Mouse (Mus musculus) retina, embryonic 14.5 days (tissue): ENCODE data around the gene Rab6b.
A peak's percentile ranks its signal among the peaks of the same experiment; 100 is the strongest.

ENCODE experiments used
- DNase-seq: peaks from one replicate; pipeline ENCODE4 v3.0.0-alpha.2; 2015; ENCODE audit warnings: low spot score

Rab6b gene

GRCm38 (mm10) chr9:103111621-103112470 lies at the start of gene Rab6b:
Rab6b (plus strand) TSS chr9:103111787.
- peak; percentile 77 for DNase-seq

GRCm38 (mm10) chr9:103063591-103063990 lies 48.0 kb upstream of the Rab6b start:
- no peak for DNase-seq

DNA sequence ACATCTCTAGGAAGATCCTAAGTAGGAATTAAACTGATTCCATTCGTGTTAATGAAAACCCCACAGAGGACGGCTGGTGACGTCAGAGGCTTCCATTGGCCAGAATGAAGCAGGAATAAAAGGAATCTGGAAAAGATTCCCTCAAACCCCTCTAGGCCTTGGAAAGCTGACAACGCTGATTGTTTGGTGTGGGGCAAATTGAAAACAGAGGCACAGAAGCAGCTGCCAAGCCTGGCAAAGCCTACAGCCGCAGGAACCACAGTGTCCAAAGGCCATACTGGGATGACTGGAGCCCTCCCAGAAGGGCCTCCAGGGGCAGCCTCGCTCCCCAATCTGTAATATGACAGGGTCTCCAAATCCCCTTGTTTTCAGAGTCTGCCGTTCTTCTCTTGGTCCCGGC lies 44.7 kb upstream of the Rab6b start:
- DNase-seq = no peak

- DNase-seq = no peak
Measured at GRCm38 (mm10) chr9:103067651-103068050, 43.9 kb upstream of the Rab6b start.

DNA sequence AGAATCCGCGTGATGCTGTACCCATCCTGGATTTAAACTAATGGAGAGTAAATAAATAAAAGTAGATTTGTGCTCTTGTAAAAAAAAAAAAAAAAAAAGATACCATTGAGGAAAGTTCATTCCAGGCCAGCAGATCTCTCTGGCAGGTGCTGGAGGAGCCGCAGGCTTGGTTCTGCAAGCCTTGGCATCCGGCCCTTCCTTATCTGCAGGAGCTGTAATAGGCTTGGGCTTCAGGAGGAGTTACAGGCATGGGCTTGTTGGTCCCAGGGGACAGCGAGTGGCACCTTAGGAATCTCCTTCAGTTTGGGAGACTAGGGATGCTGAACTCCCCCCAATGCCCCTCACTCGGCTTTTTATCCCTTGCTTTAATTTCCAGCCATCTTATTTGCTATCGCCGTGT lies 42.8 kb upstream of the Rab6b start:
- no peak for DNase-seq

DNA sequence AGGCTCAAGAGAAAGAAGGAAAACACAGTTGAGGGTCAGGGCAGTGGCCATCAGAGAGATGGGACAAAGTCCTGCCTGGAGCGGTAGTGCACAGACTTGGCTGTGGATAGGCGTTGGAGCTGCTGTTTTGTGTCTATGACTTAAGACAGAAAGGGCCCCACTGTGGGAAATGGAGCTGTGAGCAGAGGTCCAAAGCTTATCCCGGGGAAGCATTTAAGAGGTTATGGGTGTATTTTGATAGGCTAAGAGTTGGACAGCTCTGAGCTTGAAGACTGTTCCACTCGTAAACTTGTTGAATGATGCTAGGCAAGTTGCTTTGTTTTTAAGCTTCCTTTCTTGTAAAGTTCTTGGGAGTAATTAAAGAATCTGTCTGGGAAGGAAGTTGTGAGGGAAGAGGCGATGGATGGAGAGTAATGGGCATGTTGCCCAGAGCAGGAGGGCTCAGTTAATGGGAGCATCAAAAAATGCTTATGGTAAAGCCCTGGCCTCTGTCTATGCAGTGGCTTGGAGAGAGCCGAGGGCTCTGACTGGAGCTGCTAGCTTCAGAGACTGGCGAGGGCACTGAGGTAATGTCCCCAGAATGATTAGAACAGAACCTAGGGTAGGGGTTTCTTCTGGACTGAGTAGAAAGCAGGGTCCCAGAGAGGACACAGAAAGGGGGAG lies 39.9 kb upstream of the Rab6b start:
- DNase-seq = no peak

- DNase-seq = no peak
Measured at GRCm38 (mm10) chr9:103072204-103072599, 39.4 kb upstream of the Rab6b start.

DNA sequence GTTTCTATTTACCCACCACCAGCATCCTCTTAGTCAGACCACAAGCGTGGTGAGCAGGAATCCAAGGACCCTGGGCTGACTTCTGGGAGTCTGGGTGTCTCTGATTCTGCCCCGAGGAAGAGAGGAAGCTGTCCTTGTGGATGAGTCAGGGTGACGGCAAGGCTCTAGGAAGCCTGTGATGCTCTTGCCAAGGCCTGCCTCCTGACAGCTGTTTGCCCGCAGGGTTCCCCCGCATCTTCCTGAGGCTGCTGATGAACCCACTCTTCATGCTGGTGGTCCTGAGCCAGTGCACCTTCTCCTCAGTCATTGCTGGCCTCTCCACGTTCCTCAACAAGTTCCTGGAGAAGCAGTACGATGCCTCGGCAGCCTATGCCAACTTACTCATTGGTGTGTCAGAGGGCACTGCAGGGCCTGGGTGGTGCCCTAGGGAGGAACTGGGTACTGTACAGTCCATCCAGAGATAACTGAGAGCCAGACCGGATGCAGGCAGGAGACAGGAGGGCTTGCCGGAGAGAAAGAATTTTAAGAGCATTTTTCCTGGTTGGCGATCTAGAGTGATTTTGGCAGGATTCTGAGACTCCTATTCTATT lies 38.6 kb upstream of the Rab6b start:
- no peak for DNase-seq

GRCm38 (mm10) chr9:103076836-103077531 lies 34.6 kb upstream of the Rab6b start:
- DNase-seq = no peak

- no peak for DNase-seq
Measured at GRCm38 (mm10) chr9:103078194-103078691, 33.3 kb upstream of the Rab6b start.

- no peak for DNase-seq
Measured at GRCm38 (mm10) chr9:103080211-103080610, 31.4 kb upstream of the Rab6b start.

- DNase-seq = no peak
Measured at GRCm38 (mm10) chr9:103082246-103082975, 29.2 kb upstream of the Rab6b start.

GRCm38 (mm10) chr9:103083405-103083804 lies 28.2 kb upstream of the Rab6b start:
- DNase-seq = peak; percentile 32

DNA sequence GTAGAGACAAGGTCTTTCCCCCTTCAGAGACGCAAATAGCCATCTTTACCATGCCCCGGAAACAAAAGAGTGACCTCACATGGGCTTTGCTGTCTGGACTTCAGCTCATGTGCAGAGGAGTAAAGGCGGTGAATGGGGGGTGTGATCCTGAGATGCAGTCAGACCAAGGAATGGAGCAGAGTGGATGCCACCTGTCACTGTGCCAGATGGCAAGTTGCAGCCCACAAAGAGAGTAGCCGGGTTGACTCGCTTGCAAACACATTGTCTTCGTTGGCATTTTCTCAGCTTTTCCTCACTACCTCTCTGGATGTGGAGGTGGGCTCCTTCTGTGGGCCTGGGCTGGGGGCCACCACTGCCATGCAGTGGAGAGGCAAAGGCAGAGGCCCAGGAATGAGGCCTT lies 24.9 kb upstream of the Rab6b start:
- DNase-seq = no peak

GRCm38 (mm10) chr9:103087301-103087700 lies 24.3 kb upstream of the Rab6b start:
- no peak for DNase-seq

GRCm38 (mm10) chr9:103088661-103089060 lies 22.9 kb upstream of the Rab6b start:
- DNase-seq = no peak

- no peak for DNase-seq
Measured at GRCm38 (mm10) chr9:103090116-103090875, 21.3 kb upstream of the Rab6b start.

DNA sequence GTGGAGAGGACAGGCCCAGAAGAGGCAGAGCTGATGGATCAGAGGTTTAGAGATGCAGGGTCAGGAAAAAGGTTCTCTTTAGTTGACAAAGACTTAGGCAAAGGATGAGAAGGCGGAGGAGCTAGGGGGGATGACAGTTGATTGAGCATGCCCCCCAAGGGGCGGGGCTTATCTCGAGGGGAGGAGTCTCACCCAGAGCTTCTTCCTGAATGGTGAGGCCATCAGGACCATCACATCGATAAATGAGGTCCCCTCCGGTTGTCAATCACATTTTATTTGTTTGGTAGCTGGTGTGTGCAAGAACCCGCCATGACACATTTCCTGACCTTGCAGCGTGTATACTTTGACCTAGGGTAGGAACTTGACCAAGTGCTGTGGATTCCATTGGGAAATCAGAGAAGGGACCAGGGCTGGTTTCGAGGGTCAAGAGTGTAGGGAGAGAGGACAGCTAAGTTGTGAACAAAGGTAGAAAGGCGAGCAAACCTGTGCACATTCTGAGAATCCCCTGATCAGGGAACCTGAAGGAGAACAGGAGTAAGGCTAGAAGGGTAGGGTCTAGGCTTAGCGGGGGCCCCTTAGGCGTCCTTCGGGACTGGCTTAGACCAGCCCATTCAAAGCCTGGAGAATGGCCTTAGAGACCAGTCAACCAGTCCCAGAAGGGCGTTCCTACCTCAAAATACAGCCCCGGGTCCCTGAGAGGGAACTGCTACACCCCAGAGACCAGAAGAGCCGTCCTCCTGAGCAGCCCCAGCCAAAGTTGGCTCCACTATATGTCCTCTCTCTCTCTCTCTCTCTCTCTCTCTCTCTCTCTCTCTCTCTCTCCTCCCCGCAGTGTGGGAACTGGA lies 20.3 kb upstream of the Rab6b start:
- no peak for DNase-seq

DNA sequence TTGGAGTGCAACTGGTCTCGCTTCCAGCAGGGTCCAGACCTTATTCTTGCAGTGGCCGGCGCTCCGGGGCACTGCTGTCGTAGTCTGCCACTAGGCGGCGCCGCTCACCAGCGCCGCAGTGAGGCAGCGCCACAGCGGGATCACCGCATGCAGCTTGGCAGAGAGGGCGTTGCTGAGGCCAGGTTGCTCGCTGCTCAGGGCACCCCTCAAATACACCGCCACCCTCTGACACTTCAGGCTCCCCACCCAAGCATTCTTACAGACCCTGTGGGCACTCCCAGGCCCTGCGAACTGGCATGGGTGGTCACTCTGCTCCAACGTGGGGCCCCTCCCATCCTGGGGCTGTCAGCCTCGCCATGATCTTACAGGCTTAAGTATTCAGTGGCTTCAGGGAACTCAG lies 19.3 kb upstream of the Rab6b start:
- DNase-seq = peak; percentile 91

GRCm38 (mm10) chr9:103093681-103094080 lies 17.9 kb upstream of the Rab6b start:
- no peak for DNase-seq
